Mouse (Mus musculus) ES-E14 (cell line): ENCODE data around the gene Adap2.

Experiments used
- HCFC1 ChIP-seq: IDR thresholded peaks from 2 replicates; pipeline ENCODE4 v1.6.1; 2012; ENCODE audit warnings: low read length, inconsistent platforms, borderline replicate concordance; ENCODE audit not compliant: insufficient read depth
- MAFK ChIP-seq: IDR thresholded peaks from 2 replicates; pipeline ENCODE4 v1.6.1; 2014; ENCODE audit warnings: mild to moderate bottlenecking, low read depth, low read length, inconsistent platforms; ENCODE audit not compliant: insufficient read depth
- ZC3H11A ChIP-seq: IDR thresholded peaks from 2 replicates; pipeline ENCODE4 v1.6.1; 2012; ENCODE audit warnings: low read depth, mild to moderate bottlenecking, inconsistent platforms, low read length, borderline replicate concordance

- TF ChIP-seq MAFK (no peak), ZC3H11A (no peak), HCFC1 (no peak)
Measured at GRCm38 (mm10) chr11:80145787-80146275, 8.1 kb upstream of the Adap2 start.
